Mouse (Mus musculus) heart, adult 9 months (tissue): Measurements from ENCODE around the gene Adamtsl1.
A peak's percentile ranks its signal among the peaks of the same experiment; 100 is the strongest.

ENCODE experiments used
- DNase-seq, 2 experiments: peaks; one replicate each; pipeline ENCODE4 v3.0.0; 2022; ENCODE audit warnings: low spot score in 2 of 2

Gene Adamtsl1

DNA sequence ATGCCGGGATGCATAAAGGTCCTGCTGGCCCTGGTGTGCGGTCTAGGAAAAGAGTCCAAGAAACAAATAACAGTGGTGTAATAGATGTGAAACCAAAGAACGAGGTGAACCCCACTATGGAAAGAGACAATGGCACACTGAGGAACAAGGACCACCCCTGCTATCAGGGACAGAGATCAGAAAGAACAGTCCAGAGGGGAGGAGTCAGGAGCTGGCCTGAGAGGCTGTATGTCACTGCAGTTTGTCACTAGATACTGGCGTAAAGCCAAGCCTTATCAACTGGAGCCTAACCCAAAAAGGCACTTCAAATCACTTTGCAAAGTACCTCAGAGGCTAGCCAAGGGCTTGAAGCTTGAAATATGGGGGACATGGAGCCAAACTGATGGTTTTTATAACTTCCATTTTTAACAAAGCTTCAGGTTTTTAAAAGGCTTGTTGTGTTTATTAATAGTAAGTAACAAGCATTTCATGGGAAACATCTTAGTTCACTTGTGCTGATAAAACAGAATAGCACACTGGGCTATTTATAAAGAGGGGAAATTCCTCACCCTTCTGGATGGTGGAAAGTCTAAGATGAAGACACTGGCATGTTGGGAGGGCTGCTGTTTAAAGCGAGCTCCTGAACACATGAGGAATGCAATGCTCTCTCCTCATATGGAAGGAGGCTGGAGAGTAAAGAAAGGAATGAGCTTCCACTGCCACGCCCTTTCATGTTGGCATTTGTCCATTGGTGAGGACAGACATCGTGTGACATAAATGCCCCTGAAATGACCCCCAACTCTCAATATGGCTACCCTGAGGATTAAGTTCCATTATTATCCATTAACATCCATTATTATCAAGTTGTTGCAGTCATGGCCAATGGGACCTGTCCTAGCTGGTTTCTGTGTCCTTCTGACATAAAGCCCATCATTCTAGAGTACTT, 797.1 kb downstream of the Adamtsl1 start:
- peak; percentile 27 to 39 for DNase-seq

DNA sequence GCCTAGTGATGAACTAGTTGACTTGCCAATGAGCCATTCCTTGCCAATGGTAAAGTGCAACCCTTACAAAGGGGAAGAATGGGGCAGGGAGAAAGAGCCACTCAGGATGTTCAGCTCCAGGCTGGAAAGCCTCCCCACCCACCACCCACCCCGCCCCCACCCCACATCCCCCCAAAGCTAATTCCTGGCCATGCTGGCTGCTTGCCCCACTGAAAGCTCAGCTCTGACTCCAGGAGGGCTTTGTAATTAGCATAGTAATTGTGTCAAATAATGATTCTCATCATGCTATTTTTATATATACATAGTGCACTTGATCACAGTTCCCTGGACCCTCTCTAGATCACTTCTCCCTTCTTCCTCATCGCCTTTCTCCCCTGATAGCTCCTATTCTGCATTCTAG, 798.4 kb downstream of the Adamtsl1 start:
- DNase-seq: no peak

DNA sequence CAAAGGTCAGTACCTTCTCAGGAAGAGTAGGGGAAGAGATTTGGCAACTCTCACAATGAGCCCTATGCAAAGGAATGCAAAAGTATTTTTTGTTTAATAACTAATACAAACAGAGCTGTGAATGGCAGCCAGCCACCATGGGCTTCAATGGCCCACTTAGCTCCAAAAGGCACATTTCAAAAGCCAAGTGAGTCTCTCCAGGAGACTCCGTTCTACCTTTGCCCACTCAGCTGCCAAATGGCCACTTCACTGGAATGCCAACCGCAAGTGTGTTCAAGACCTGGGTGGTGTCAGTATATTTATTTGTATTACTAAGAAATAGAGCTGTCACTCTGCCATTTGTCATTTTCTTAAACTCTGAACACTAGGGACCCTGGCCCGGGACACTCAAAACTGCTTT, 800.5 kb downstream of the Adamtsl1 start:
- DNase-seq: no peak

DNA sequence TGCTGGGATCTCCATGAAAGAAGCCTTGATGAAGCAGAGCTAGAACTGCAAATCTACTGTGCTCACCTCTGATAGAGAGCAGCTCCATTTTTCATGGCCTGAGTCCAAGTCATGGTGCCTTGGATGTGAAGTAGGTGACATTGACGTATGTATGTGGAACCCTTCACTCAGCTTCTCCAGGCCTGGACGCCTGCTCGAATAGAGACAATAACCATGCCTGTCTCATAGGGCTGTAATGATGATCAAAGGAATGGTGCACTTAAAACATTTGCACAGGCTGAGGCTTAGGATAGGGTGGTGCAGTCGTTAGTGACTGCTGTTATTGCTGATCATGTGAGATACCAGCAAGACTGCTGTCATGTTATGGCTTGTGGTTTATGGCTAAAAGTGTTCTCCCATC, 801.1 kb downstream of the Adamtsl1 start:
- no peak for DNase-seq

DNA sequence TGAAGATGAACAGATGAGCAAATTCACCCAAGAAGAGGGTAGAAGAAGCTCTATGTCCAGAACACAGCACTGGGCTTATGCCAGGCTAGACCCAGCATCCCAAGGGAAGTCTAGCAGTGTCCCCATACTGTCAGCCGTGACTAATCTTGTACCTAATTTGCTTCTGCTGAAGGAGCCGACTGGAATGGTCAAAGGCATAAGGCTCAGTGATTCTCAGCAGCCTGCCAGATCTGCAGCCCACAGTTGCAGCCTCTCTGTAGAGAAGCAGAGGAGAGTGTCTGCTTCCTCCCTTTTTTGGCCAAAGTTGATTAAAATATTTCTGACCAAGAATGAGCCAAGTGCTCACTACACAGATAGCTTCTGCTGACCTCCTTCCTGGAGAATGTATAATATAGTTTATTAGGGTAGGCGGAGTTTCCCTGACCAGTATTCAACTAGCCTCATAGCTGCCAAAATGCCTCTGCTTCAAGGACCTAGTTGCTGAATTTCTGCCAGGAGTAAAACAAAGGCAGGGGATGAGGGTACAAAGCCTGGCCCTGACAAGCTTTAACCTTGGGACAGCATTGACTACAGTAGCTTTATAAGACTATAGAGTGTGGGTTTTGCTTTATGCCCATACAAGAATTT, 804.1 kb downstream of the Adamtsl1 start:
- DNase-seq: no peak

DNA sequence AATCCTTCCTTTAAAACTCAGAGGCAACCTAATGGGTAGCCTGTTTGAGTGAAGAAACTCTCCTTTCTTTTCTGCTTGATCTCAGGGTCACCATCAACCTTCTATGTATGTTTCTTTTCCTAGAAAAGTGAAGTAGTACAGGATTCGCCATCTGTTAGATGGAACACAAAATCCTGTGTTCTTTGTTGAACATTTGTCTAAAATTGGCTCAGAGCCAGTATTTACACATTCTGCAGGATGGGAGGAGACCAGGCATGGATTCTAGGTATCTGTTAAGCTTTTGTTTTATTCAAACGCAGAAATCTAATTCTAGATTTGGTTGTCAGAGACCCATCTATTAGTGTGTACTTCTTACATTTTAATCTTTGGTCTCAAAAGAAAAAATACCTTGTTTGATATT, 811.4 kb downstream of the Adamtsl1 start:
- DNase-seq: no peak

DNA sequence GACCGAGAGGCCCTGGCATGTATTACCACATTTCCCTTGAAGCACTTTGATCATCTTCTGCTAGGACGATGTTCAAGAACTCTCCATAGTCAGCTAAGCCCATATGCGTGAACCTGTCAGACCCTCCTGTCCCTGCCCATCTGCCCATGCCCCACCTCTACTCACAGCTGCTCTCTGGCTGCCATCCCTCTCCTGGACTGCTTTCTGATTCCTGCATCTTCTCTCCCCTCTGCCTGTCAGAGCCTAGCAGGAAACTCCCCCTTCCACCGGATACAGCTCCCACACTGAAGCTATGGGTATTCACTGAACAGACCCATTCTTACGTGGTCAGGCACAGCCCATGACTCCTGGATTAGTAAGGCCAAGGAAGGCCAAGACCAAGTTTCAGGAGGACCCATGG, 812.0 kb downstream of the Adamtsl1 start:
- DNase-seq: no peak

DNA sequence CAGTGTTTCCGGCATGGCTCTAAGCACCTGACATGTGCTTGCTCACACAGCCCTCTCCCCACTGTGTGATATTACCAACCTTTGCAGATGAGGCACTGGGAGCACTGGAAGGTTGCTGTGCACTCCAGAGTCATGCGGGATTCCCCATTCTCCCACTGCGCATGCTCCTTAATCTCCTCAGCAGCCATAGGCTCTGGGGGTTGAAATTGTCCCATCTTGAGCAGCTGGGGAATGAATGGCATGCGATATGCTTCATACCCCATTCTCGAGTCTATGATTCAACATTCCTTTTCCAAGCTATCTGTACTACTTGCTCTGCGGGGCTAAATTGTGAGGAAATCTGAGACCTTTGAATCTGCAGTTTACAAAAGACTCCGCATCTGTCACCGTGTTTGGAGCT, 812.7 kb downstream of the Adamtsl1 start:
- DNase-seq: no peak

DNA sequence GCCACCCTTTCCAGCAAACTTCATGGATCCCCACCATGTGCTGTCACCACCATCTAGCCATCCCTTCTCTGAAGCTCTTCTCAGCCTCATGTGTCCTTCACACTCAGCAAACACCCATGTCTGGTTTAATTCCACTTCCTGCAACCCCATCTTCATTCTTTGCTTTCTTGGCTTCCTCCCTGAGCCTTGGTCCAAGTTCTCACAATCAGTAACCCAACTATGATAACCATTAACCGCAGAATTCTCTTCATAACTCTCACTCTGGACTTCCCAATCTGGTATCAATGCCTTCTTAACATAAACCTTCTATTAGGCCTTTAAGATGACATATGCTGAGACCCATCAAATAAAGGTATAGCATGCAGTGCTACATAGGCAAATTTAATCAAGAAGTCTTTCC, 815.5 kb downstream of the Adamtsl1 start:
- DNase-seq: no peak

DNA sequence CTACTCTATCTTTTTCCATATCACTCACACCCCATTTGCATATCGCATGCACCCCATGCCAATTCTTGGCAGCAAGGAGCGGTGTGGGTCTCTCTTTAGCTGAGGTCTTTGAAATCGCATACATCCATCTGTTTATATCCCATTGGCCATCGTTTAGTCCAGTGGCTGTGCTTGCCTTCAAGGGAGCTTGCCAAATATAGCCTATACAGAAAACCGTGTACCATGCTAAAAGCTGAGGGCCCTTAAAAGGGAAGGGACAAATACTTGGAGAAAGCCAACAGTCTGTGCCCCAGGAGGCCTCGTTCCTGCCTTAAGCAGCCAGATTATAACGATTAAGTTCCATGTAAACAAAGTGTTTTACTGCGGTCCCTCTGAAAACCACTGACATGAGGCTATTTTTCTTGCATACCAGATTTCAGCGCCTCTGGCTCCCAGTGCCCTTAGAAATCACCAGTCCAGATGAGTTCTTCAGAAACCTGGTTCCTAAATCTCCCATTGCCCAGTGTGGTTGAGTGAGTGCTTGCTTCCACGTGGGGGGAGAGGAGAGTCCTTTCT, 822.0 kb downstream of the Adamtsl1 start:
- no peak for DNase-seq

DNA sequence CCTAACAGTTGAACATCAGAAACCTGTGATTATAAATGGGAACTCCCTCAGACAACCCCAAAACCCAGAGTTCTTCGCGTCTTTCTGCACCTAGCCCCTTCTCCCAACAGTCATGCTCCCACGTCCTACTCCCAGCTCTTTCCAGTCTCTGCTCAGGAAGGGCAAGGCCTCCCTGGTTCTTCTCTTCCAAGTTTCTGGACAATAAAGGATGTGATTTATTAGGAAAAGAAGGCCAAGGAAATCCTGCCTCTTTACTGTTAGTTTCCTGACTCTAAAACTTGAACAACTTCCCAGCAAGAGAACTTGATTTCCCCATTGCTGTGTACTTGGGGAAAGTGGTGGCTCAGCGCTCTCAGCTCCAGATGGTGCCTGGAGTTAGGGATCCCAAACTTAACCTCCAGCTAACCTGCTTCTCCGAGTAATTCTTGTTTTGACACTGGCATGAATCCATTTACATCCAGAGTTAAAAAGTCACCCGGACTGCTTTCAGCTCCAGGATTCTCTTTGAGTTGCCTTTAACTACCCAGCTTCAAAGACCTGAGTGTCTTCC, 823.3 kb downstream of the Adamtsl1 start:
- DNase-seq: peak in 1 of 2 experiments; percentile 11

DNA sequence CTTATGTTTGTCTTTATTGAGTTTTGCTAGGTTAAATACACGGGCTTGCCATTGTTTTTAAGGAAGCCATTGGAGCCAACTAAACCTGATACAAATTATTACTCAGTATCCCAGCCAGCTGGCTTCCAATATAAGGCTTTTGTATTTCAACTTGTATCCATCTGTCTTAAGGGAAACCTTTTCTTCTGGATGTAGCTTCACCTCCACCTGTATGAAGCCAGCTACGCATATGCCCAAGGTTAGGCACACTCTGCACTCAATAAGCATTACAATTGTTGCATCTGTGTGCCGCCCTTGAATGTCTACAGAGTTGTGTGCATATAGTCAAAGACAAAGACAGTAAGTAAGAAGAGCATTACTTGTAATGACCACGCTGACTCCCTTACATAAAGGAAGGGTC, 835.4 kb downstream of the Adamtsl1 start:
- DNase-seq: no peak

DNA sequence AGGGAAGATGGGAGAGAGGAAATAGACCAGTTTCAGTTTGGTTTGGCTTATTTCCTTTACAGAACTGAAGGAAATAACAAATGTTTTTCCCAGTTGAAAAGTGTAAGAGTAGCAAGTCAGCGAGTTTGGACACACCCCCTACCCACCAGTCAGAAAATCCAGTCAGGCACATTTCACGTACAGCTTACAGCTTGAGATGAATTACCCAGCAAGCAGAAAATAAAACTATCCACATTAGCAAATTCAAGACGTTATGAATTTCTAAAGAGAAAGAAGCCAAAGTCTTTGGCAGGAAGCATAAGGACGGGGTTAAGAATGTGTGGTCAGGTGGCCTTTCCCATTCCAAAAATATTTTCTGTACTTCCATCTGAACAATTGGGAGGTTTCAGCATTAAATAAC, 838.1 kb downstream of the Adamtsl1 start:
- no peak for DNase-seq

DNA sequence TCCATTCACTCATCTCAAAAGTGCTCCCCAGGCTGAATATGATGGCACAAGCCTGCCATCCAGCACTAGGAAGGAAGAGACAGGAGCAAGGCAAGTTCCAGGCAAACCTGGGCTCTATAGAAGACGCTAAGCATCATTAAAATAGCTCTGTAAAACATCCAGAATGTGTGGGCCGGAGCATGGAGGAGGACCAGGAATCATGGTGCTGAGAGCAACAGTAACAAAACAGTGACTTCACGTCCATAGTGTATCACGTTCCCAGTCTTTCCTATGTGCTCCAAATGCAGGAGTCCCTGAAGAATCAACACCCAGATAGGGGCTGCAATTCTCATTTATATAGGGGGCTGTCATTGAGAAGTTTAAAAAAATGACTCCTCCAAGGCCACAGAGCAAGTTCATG, 839.6 kb downstream of the Adamtsl1 start:
- DNase-seq: no peak

DNA sequence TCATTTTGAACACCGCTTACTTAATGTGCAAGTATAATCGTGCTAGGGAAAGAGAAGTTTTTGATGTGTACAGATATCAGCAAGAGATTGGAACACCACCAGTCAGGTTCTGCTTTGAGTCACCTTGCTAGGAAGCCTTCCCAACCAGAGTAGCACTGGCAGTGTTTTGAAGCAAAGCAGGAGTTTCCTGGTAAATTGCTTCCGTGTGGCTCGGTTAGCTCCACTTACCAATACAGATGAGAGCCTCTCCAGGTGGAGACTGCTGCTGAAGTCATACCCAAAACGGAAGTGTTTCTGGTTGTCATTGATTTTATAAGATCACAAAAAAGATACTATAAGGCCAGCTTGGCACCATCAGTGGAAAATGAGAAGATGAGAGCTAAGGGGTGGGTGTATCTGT, 845.4 kb downstream of the Adamtsl1 start:
- no peak for DNase-seq

DNA sequence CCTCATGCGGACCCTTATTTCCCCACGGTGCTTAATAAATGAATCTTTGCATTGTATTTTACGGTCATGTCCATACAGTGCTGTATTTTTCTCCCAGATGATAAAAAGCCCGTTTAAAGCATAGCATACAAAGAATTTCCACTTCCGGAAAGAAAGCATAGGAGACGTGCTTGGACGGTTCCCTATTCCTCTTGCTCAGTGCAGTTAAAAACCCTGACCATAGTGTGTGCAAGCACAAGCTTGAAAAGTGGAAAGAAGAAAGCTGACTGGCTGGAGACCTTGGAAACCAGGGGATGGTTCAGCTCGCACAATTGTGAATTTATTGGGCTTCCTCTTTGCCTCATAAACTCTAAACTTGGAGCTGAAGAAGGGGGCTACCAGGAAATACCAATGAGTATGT, 855.1 kb downstream of the Adamtsl1 start:
- no peak for DNase-seq

DNA sequence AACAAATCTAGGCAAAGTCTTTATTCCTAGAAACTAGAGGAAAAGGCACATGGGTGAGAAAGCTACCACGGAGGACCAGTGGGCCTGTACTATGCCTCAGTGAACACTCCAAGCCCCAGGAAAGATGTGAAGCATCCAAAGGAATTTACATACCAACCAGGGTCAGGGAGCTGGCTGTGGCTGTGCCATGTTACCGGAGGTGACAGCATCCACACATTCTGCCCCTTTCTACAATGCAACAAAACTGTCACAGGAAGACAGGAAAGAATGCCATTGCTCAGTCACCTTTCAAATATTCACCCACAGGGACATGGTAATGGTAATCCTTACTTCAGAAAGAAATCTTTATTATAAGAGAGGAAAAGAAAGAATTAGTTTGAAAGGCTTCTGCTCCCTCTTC, 859.2 kb downstream of the Adamtsl1 start:
- DNase-seq: no peak

DNA sequence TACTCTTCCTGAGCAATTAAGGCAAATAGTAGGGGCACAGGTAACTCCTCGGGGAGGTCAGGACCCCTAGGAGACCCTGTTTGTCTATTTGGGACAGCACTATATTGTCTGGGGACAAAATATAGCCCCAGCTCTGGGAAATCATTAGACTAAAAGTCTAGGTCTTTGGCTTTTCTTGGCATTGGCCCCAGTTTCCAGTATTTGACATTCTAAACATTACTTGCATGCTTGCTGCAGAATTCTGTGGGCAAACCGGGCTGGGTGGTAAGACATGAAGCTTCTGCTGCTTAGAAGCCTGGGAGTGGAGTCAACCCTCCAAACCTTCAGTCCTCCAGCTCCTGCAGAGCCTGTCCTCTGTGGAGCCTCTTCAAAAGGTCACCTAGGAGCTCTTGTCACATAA, 869.2 kb downstream of the Adamtsl1 start:
- DNase-seq: no peak

DNA sequence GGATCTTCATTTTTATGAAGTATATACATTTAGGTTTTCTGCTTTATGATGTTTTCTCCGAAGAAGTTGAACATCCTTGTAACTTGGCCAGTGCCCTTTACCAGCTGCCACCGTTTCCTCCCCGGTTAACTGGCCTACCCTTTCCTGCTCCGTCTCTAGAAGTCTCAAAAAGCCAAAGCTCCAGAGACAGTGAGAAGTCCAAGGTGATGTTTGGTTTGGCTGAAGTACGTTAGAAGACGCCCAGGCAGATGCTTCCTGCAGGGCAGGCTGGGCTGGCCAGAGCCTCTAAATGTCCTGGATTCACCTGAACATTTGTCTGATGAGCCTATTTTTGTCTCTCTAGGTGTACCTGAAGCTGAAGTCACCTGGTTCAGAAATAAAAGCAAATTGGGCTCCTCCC, 871.1 kb downstream of the Adamtsl1 start:
- peak in 1 of 2 experiments; percentile 16 for DNase-seq

DNA sequence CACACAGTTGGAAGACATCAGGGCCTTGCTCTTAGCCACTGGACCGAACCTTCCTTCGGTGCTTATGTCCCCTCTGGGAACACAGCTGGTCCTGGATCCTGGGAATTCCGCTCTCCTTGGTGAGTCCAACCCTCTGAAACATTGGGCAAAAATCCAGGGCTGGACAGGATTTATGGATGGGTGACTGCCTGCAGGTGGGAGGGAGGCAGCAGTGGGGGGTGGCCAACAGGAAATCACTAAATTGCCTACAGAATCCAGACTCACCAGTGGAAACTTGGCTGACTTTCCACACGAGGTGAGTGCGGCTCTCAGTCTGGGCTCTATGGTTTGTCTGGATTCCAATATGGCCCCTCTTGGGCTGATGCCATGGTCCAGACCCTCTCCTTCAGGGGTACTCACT, 874.5 kb downstream of the Adamtsl1 start:
- DNase-seq: peak in 1 of 2 experiments; percentile 20

DNA sequence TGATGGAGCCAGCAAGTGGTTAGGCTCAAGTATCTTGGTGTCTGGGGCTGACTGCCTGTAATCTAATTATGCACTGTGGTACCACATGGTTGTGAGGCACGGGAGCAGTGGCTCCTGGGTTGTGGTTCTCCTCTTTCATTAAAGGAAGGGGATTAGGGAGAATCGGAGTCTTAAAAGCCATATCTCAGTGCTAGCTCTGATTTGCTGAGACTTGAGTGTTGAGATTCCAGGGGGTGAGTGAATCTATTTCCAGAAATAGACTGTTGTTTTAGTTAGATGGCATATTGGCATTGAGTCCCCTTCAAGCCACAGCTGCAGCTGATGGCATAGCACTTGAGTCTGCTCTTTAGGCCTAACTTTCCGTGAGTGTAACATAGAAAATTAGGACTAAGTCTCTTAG, 877.2 kb downstream of the Adamtsl1 start:
- DNase-seq: peak in 1 of 2 experiments; percentile 13

DNA sequence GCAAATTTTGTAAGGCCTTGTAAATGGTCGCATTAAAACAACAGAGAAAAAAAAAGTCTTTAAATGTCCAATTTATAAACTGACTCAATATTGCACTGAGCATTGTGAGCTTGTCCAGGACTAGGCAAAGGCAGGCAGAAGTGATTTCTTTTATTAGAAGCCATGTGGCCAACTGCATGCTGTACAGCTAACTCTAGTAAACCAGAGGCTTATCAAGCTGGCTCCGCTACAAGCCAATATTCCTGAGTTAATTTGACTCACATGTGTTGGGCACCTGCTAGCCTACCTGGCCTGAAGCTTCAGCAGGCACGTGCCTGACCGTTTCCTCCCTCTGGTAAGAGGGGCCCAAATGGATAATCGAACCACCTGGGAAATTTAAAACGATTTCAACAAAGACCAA, 881.7 kb downstream of the Adamtsl1 start:
- peak; percentile 27 to 44 for DNase-seq
